20 mouse cellular contexts compared by ENCODE assay signal in genomic region chr10:37275857-37276256, GRCm38 (mm10).
DNase-seq lines count a peak whose midpoint lies in the region; ATAC-seq and TF ChIP-seq lines count a peak whose summit lies in the region.
"Had no signal": no experiment of that assay in that cellular context is flagged by ENCODE, and none has a peak within 500 bp of the region (broad histone marks: within the 10 kb centered on the region; RNA-seq: fewer than 3 reads in every experiment).

No protein-coding gene starts in this region.

- DNase-seq in lung, postnatal 25 days (ENCODE audit: low spot score): peak; percentile 56
- DNase-seq in lung, postnatal 10 days: no peak
- no peak for DNase-seq in stomach, postnatal 0 days (ENCODE audit: low spot score)
- DNase-seq in right cerebral cortex, postnatal 25 days: no peak
- no peak for DNase-seq in hindbrain, embryonic 14.5 days (ENCODE audit: low spot score)
- DNase-seq: adrenal gland, adult 8-10 months; adrenal gland, postnatal 36 days; cerebellum, adult 2 months; embryo, embryonic 11 days; gastrocnemius, adult 2 months; gastrocnemius, postnatal 25 days; heart, postnatal 10 days had no signal

- no peak for TF ChIP-seq EP300 in stomach, postnatal 0 days (optimal IDR thresholded peaks at IDR 0.05)

- H3K4me3 ChIP-seq in liver, embryonic 12.5 days: no peak overlapping the region
- no peak overlapping the region for H3K4me3 ChIP-seq in liver, embryonic 15.5 days (replicated peaks)
- no peak overlapping the region for H3K4me3 ChIP-seq in stomach, postnatal 0 days (ENCODE audit: low read depth, low read length)
- no peak overlapping the region for H3K4me3 ChIP-seq in hindbrain, embryonic 14.5 days (replicated peaks; ENCODE audit: low read length)
- H3K4me3 ChIP-seq: embryonic facial prominence, embryonic 15.5 days; erythroblast, embryonic 14.5 days; forebrain, embryonic 10.5 days; gastrocnemius, adult 2 months; heart, embryonic 10.5 days; hindbrain, embryonic 13.5 days had no signal

- no peak for ATAC-seq in liver, embryonic 12.5 days
- peak; percentile 52 for ATAC-seq in liver, embryonic 15.5 days (ENCODE audit: insufficient read depth)
- ATAC-seq in stomach, postnatal 0 days (ENCODE audit: low FRiP score, low TSS enrichment): peak; percentile 84
- ATAC-seq in hindbrain, embryonic 14.5 days (ENCODE audit: low FRiP score): no peak
- ATAC-seq: forebrain, embryonic 14.5 days had no signal

- H3K36me3 ChIP-seq in liver, embryonic 12.5 days: no peaks in the 10 kb centered on the region
- H3K36me3 ChIP-seq in liver, embryonic 15.5 days (replicated peaks): no peaks in the 10 kb centered on the region
- no peaks in the 10 kb centered on the region for H3K36me3 ChIP-seq in stomach, postnatal 0 days (ENCODE audit: control insufficient read depth, insufficient read depth, low read length)
- H3K36me3 ChIP-seq in hindbrain, embryonic 14.5 days (replicated peaks; ENCODE audit: control insufficient read depth, insufficient read depth): no peaks in the 10 kb centered on the region
- H3K36me3 ChIP-seq: embryonic facial prominence, embryonic 15.5 days; forebrain, embryonic 10.5 days; heart, embryonic 10.5 days; hindbrain, embryonic 13.5 days had no signal

- peak overlapping the region; percentile 43; the same call in 1 of the 2 replicates for H3K27ac ChIP-seq in liver, embryonic 12.5 days
- peak overlapping the region; percentile 42 for H3K27ac ChIP-seq in liver, embryonic 15.5 days (replicated peaks)
- H3K27ac ChIP-seq in stomach, postnatal 0 days (replicated peaks): no peak overlapping the region
- no peak overlapping the region for H3K27ac ChIP-seq in hindbrain, embryonic 14.5 days
- H3K27ac ChIP-seq: embryonic facial prominence, embryonic 15.5 days; forebrain, embryonic 10.5 days; gastrocnemius, adult 2 months; heart, embryonic 10.5 days; hindbrain, embryonic 13.5 days had no signal

- H3K9ac ChIP-seq in liver, embryonic 12.5 days: no peak overlapping the region
- no peak overlapping the region for H3K9ac ChIP-seq in liver, embryonic 15.5 days
- no peak overlapping the region for H3K9ac ChIP-seq in stomach, postnatal 0 days (ENCODE audit: low read length)
- no peak overlapping the region for H3K9ac ChIP-seq in hindbrain, embryonic 14.5 days
- H3K9ac ChIP-seq: embryonic facial prominence, embryonic 15.5 days; hindbrain, embryonic 13.5 days had no signal

- H3K4me2 ChIP-seq in liver, embryonic 12.5 days: no peak overlapping the region
- no peak overlapping the region for H3K4me2 ChIP-seq in liver, embryonic 15.5 days
- H3K4me2 ChIP-seq in stomach, postnatal 0 days (replicated peaks; ENCODE audit: low read depth): no peak overlapping the region
- no peak overlapping the region for H3K4me2 ChIP-seq in hindbrain, embryonic 14.5 days (replicated peaks)
- H3K4me2 ChIP-seq: embryonic facial prominence, embryonic 15.5 days; hindbrain, embryonic 13.5 days had no signal

- no peak for TF ChIP-seq CTCF in stomach, postnatal 0 days (IDR thresholded peaks at IDR 0.05; ENCODE audit: low read depth)

- no peaks in the 10 kb centered on the region for H3K9me3 ChIP-seq in liver, embryonic 12.5 days (replicated peaks)
- H3K9me3 ChIP-seq in liver, embryonic 15.5 days (replicated peaks): no peaks in the 10 kb centered on the region
- H3K9me3 ChIP-seq in stomach, postnatal 0 days (ENCODE audit: control insufficient read depth, low read length): no peaks in the 10 kb centered on the region
- H3K9me3 ChIP-seq in hindbrain, embryonic 14.5 days (ENCODE audit: control insufficient read depth, low read length): no peaks in the 10 kb centered on the region
- H3K9me3 ChIP-seq: embryonic facial prominence, embryonic 15.5 days; forebrain, embryonic 10.5 days; heart, embryonic 10.5 days; hindbrain, embryonic 13.5 days had no signal

- H3K27me3 ChIP-seq in liver, embryonic 12.5 days (replicated peaks): no peaks in the 10 kb centered on the region
- H3K27me3 ChIP-seq in liver, embryonic 15.5 days: no peaks in the 10 kb centered on the region
- H3K27me3 ChIP-seq in stomach, postnatal 0 days (ENCODE audit: control insufficient read depth, insufficient read depth, low read length): no peaks in the 10 kb centered on the region
- no peaks in the 10 kb centered on the region for H3K27me3 ChIP-seq in hindbrain, embryonic 14.5 days (ENCODE audit: control insufficient read depth, insufficient read depth, low read length)
- H3K27me3 ChIP-seq: embryonic facial prominence, embryonic 15.5 days; hindbrain, embryonic 13.5 days had no signal

- WGBS in liver, embryonic 12.5 days (ENCODE audit: insufficient replicate concordance): 69% methylated on average over 1 of the region's 1 CpGs
- 65% methylated on average over 1 of the region's 1 CpGs for WGBS in liver, embryonic 15.5 days (ENCODE audit: insufficient replicate concordance)
- 55% methylated on average over 1 of the region's 1 CpGs for WGBS in stomach, postnatal 0 days
- WGBS in hindbrain, embryonic 14.5 days: 86% methylated on average over 1 of the region's 1 CpGs

- peaks cover 24% of the 10 kb centered on the region for H3K4me1 ChIP-seq in liver, embryonic 12.5 days
- H3K4me1 ChIP-seq in liver, embryonic 15.5 days (replicated peaks): peaks cover 24% of the 10 kb centered on the region
- no peaks in the 10 kb centered on the region for H3K4me1 ChIP-seq in stomach, postnatal 0 days (replicated peaks; ENCODE audit: control insufficient read depth, insufficient read depth)
- no peaks in the 10 kb centered on the region for H3K4me1 ChIP-seq in hindbrain, embryonic 14.5 days (replicated peaks; ENCODE audit: control insufficient read depth, insufficient read depth, low read length)
- H3K4me1 ChIP-seq: embryonic facial prominence, embryonic 15.5 days; forebrain, embryonic 10.5 days; heart, embryonic 10.5 days; hindbrain, embryonic 13.5 days had no signal

Comparison
In these comparisons a context has a peak if more than half of its experiments do, and no peak if none do; other contexts are left out.
1. ATAC-seq: peak in liver, embryonic 15.5 days (single experiment) and stomach, postnatal 0 days (single experiment); none in liver, embryonic 12.5 days (single experiment) and hindbrain, embryonic 14.5 days (single experiment).
2. H3K27ac ChIP-seq: peak in liver, embryonic 12.5 days (single experiment) and liver, embryonic 15.5 days (single experiment); none in stomach, postnatal 0 days (single experiment) and hindbrain, embryonic 14.5 days (single experiment).